Mouse (Mus musculus) lung, postnatal 10 days (tissue): Measurements from ENCODE around the gene Prkca.

Experiments used
- DNase-seq: peaks from one replicate; pipeline ENCODE4 v3.0.0; 2021

Prkca gene

DNA sequence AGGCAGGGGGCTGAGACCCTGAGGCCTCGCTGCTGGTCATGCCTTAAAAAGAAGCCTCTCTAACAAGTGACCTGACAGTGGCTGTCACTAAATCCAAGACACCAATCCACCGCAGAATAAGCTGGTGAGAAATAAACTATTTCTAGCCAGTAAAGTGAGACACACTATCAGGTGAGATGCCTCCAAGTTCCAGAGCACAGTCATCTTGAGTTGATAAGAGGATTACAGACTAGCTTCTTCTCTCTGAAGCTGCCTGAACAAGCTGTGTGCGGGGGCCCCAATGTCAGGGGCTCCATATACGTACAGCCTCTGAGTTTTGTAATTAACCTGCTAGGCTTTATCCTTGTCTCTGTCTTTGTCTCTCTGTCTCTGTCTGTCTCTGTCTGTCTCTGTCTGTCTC is 115.2 kb downstream of the Prkca start:
- no peak for DNase-seq

DNA sequence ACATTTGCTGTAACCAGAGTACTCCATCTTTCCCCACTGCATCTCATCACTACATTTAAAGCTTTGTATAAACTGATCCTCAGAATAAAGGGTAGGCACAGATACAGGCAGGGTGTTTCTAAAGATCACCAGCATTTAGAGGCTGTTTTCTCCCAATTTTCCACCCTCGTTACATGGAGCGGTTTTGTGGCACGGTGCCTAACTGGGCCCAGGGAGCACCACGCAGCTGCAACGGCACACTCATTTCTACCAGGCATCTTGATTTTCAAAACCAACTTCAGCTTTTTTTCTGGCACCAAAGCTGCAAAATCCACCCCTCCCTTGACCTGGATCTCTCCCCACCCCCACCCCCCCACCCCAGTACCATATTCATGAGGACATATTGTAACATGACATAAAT is 117.5 kb downstream of the Prkca start:
- no peak for DNase-seq

DNA sequence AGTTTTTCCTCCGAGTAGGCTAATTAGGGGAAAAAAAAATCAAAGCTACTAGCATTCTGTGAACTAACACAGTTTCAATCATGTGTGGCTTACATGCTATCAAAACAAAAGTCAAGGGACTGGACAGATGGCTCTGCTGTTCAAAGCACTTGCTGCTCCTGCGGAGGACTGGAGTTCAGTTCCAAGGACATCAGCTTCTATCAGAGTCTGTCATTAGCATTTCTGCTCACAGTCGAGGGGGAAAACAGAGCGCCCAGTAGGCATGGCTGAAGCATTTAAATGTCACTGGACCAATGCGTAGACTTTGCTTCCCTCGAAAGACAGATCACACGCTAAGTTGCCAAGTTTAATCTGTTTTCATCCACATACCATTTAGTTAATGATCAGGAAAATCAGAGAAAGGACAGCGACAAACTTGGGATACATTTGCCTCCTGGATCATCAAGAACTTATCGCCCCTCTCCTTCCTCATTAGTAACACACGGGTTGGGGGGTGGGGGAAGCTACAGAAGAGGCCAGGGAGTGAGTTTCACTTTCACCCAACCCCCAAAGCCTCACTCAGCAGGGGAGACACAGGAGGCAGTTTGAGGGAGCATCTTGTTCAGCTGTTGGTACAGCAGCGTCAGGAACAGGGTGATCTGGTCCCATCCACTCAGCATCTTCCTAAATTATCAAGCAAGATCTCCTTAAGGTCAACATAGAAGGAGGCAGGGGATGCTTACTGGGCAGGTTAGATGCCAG is 119.3 kb downstream of the Prkca start:
- DNase-seq, result peak; percentile 34

DNA sequence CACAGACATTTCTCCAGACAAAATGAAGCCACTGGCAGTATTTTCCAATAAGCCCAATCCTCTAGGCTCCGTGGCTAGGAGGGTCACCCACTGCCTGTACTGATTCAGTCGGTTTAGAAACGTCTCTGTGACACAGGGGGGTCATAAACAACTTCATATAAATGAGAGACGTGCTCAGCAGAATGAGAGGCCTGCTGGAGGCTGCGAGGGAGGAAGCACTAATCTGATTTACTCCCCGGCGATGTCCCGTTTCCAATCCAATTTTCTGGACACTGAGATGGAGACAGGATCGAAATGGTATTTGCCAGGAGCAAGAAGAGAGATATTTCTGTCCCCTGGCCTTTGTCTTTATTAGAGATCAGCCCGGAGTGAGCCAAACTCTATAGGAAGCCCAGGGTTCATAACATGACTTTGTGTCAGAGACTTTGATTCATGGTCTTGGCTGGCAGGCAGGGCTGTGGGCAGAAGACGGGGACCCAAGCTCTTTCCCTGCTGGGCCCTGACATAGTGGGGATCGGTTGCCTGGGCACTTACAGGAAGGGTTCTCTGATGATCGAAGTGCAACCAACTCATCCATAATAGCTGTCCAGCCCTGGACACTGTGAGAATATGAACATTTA is 120.0 kb downstream of the Prkca start:
- no peak for DNase-seq

DNA sequence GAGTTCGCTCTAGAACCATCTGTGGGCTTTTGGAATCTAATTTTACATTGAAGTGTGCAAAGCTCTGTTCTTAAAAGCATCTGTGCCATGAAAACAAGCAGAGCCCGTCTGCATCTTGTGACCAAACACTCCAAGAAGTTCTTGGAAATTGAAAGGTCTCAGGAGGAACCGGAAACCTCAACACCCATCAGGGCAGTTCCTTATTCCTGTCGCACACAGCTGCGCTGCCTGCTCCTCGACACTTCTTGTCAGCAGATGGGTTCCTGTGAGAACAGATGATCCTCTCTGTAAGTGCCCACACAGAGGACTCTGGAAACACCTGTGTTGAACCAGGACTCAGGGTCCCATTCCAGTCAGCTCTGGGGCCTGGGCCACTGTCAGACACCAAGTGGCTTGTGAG is 120.6 kb downstream of the Prkca start:
- DNase-seq, result peak; percentile 38

DNA sequence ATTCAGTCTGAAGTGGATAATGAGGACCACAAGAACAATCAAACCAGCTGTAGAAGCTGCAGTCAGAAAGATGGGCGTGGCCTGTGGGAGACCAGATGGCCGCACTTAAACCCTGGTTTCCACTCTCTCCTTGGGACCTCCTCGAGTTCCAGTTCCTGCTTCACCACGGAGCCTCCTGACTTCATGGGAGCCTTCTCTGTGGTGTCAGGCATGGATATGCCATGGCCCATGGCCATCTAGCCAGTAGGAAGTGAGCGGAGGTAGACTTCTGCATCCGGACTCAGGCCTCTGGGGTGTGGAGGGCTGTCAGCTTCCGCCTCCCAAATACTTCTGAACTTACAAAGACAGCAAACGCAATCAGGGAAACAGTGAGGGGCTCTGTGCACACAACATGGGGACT is 121.1 kb downstream of the Prkca start:
- DNase-seq, result peak; percentile 40

DNA sequence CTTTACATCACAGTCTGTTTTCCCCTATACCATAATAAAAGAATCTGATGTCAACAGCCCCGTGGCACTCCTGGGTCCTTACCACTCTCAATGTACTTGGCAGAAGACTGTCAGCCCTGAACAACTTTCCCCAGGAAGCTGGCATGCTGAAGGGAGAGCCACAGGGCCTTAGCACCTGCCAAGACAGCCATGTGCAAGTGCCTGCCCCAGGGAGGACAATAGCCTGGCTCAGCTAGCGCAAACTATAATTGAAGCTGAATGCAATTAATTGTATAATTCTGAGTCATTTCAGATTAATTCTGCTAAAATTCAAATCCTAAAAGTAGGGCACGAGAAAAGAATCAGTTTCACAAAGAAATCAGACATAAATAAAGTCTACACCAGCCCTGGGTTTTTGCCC is 121.7 kb downstream of the Prkca start:
- DNase-seq, result no peak

DNA sequence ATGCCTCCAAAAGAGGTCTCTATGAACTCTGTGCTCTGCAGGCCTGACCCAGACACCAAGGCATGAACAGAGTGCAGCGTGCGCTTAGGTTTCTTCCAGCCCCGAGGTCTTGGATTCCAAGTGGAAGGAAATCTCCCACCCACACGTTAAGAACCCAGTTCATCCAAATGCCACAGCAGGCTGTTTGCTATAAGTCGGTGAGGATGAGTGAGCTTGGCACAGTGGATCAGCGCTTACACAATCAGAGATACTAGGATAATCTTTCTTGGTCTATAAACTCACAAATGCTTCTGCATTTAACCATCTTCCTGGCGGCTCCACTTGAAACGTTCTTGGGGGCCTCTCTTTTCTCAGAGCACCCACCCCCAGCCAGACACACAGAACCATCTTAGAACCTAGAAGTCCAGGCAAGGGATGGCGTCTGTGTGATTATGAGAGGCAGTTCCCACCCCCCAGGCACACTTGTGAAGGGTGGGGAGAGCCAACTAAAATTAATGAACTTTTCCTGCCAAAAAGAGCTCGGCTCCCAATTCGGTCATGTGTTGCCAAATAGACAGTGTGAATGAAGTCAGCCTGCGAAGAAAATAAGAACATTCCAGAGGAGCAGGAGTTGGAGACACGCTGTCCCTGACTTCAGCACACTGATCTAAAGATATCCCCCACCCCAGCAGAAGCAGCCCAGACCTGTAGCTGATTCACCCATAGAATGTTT is 122.4 kb downstream of the Prkca start:
- peak; percentile 64 for DNase-seq

DNA sequence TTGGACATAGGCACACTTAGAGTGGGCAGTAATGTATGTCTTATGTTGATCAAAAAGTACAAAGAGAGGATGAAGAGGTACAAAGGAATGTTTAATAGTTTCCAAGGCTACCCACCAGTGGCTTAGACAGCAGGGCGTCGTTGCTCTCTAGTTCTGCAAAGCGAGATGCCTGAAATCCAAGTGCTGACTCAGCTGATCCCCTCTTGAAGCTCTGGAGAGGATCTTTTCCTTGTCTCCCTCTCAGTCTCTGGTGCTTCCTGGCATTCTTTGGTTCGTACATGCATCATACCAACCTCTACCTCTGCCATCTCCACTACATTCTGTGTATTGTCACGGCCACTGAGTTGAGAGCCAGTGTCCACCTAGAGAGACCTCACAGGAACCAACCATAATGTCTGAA is 123.1 kb downstream of the Prkca start:
- no peak for DNase-seq

DNA sequence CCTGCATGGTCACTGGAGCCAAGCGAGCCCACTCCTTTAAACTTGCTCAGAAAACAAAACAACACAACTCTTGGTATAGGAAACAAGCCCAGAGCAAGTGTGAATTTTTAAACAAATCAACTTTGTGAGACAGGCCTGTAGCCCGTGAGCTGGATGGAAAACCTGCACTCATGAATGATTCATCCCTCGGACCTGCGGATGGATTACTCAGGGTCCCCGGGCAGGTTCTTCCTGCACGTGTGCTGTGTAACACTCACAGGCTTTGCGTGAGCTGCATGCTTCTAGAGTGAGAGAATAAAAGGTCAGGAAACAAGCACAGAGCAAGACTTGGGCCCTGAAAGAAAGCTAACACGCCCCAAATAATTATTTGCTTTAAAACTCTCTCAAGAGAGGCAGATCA is 126.7 kb downstream of the Prkca start:
- DNase-seq, result no peak

DNA sequence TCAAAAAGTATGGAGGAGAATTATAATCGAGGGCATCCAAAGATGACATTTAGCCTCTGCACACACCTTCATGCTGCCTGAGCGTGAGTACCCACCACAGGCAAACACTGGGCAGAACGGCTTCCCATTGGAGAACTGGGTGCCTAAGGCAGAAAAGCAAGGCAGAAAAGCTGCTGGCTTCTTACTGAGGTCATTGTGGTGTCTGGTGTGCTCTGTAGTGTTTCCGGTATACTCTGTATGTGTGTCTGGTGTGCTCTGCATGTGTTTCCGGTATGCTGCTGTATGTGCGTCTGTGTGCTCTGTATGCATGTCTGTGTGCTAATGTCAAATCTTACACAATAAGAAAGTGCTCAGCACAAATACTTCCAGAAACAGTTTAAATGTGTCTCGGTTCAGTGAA is 127.7 kb downstream of the Prkca start:
- DNase-seq, result no peak

DNA sequence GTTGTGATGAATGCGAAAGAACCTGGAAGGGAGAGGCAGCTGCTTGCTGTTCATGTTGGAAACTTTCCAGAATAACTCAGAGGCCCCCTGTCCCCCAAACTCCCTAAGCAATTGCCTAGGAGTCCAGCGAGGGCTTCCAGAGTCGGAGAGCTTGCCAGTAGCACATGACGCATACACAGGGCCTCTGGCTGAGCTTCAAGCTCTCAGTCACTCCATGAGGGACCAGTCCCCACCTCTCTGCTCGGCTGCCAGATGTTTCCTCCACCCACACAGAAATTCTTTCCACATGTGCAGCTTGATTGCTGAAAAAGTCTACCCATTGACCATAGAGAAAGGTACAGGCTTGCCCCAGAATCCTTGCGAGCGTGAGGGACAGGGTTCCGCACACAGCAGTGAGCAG is 128.3 kb downstream of the Prkca start:
- DNase-seq, result peak; percentile 84

DNA sequence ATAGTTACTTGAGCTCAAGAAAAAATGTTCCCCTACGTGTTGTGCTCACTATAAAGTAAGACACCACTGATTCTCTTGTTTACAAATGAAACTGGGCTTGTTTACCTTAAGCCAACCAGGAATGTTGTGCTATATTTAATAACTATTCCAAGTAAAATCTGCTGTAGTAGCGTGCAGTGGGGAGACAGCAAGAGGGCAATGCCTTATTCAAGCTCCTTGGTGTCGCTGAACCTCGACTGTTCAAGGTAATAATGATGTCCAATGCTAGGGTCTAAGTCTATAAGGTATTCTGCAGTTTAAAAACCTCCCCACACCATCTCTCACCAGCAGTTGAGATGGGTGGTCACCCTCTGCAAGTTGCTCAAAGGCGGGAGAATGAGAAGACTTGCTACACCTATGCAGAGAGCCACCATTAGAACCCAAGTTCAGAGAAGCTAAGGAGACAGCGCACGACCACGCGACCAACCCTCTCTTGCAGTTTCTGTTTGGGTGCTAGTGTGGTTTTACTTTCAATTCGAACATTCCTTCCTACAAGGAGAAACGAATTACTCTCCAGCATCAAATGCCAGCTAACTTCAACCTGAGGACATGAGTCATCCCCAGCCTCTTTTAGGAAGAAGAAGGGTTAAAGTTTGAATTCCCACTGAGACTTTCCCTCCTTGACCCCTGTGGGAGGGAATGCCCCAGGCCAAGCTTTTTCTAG is 129.1 kb downstream of the Prkca start:
- no peak for DNase-seq

DNA sequence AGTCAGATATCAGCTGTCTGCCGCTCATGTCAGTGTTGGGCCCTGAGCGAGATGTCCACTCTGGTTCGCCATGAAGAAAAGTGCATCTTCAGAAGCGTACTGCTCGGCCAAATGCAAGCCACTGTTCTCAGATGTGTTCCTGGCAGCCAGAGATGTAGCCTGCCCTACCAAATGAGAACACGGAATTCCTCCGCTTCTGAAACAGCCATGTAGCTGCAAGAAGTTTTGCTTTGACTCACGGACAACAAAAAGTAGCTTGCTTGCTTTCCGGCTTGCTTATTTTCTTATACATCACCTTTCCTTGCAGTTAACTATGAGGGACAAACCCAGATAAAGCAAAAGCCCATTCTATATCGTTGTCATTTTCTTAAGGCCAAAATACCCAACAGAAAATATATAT is 129.9 kb downstream of the Prkca start:
- no peak for DNase-seq

DNA sequence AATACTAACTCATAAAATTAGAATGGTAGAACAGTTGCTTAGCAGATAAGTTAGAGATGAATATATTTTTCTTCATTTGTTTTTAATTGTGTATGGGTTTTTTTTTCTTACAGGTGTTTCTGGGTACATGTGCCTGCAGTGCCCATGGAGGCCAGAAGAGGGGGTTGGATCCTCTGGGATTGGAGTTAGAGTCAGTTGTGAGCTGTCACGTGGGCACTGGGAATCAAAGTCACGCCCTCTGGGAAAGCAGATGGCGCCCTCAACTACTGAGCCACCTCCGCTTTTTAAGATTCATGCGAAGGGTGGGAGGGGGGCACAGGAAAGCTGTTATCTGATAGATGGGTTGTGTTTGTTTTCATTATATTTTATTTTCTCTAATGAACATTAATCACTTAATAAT is 131.1 kb downstream of the Prkca start:
- DNase-seq, result no peak

DNA sequence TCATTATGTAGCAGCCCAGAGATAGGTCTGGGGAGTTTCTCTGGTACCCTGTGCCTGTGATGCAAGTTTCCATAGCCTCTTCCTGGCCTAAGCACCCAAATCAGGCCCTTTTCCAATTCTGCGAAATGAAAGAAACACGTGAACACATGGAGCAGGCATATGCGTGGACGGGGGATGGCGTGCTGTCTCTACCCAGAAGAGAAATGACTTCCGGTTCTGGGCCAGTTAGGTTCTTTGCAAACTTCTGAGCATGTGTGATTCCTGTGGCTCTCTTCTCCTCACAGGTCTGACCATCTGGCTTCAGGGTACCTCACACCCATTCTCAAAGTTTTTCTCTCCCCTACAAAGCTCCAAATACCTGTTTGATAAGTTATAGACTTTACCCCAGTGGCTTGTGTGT is 131.7 kb downstream of the Prkca start:
- no peak for DNase-seq

DNA sequence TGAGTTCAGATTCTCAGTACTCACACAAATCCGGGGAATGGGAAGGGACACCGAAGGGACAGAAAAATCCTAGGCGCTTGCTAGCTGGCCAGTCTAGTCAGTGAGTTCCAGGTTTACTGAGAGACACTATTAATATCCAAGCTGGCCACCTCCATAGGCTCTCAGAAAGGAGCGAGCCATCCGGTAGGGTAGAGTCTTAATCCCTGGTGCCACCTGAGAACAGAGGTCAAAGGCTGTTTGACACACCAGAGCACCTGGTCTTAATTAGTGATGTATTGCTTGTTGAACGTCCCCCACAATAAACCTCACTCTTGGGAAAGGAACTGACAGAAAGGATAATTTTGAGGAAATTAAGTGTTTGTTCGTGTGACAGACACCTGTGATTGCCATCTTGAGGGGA is 133.0 kb downstream of the Prkca start:
- DNase-seq, result no peak

DNA sequence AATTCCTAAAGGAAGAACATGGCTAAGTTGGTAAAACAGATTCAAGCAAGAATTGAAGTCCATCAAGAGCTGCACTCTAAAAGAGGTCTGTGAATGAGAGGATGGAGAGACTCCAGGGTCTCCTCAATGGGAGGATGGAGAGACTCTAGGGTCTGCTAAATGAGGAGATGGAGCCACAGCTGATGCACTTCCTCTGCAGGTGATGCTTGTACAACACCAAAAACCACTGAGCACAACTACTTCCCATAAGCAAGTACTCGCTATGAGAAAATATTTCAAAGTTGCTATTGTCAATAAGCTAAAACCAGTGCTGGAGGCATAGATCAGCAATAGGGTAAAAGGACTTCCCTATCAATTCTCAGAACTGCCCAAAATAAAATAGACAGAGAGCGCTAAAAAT is 137.1 kb downstream of the Prkca start:
- DNase-seq, result no peak

DNA sequence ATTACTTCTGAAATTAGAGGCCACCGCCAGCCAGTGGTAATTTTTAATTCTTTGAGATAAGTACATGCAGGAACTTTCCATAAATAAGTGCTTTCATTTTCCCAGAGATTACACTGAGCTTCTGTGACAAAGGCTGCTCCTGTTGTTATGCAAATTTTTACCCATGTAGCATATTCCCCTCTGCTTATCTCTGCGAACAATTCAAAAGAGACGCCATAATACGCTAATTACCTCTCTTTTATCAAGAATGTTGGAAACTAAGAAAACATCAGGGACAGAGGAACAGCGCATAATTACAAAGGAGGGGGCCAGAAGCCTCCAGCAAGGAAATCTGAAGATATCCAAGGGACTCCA is 138.9 kb downstream of the Prkca start:
- no peak for DNase-seq

DNA sequence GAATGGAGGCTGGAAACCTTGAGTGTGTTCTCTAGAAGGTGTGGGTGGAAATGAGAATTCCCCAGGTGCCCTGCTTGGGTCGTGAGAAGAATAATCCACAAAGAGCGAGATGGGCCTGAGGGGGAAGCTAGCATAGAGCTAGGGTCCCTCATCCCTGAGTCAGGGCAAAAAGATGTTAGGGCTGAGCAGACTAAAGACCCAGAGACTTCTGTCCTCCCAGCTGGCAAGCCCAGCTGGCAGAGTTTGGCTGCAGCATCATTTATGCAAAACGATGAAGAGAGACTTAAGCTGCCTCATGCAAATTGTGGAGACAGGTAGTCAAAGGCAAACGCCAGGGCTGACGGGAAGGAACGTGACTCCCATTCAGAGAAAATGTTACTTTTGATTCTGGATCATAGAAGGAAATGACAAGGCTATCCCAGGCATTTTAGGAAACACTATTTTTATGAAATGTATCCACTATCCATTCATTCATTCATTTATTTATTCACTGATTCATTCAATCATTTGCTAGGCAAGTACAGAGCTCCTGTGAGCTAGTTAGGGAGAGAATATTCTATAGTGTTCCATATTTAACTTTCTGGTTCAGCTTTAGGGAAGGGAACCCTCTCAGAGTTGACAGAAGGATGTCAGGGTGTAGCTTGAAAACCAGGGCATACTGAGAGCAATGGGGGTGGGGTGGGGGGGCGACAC is 139.4 kb downstream of the Prkca start:
- no peak for DNase-seq

DNA sequence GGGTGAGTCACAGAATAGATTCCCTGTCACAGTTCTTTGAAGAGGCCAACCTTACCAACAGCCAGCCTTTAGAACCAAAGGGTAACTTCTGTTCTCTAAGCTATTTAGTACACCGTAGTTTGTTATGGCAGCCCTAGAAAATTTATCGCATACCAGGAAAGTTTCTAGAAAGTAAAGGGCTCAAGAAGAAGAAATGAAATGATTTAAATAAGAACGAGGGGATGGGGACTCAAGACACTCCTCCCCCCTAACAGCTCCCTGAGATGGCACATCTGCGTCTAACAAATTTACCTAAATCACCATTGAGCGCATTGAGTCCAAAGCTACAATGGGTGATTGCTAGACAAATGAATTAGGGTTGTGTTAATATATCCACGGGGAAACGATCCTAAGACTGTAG is 140.9 kb downstream of the Prkca start:
- DNase-seq, result no peak

DNA sequence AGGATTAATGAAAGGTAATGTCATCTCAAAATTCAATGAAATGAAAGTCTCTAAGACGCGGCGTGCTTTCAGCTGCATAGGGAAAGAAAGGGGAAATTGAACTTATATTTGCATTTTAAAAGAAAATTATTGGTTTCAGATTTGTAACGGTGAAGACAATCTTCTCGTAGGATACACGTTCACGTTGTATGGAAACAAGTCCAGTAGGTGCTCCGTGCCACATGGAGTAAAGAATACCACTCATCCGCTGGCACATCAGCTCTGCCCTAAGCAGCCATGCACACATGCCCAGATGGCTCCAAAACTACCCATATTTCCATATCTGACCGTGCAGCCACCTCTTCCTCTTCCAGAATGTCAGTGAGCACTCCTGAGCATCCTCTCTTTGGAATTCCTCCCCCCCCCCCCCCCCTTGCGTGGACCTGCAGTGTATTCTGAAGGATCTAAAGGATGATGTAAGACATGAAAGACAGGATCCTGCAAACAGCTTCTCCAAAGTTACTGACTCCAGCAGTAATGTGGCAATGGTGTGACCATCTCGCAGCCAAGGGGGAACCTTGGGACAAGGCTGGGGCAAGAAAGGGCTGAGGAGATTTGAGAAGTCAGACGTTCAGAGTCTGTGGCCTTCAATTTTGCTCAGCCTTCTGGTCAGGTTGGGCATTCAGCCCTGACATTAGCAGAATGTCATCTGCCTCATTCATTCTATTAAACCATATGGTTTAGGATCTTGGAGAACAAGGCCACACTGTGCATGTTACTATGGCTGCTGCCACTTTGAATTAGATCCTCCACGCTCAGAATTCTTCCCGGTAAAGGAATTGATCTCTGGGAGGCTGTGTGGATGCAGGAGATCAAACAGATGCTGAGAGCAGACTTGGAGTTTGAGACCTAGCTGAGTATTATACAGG is 142.8 kb downstream of the Prkca start:
- DNase-seq, result no peak
